Mouse (Mus musculus): ENCODE data around the gene Gpx6.

Gpx6 gene

DNA sequence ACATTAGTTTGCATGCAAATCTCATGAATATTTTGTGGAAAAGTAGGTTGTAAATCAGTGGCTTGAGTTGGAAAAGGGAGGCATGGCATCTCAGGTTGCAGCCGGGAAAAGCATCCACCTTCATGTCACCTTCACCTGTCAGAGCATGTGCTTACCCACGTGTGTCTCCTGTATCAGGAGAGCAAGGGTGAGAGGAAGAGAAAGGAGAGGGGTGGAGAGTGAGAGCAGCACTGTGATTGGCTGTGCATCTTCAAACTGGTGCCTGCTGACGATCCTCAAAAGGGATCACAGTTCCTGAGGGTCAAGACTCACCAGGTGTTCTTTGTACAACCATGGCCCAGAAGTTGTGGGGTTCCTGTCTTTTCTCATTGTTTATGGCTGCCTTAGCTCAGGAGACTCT, at the start of gene Gpx6:
Gene Gpx6, plus strand, starts transcription at position 200 of the 400 bp plus-strand sequence.
- no peak for DNase-seq

DNA sequence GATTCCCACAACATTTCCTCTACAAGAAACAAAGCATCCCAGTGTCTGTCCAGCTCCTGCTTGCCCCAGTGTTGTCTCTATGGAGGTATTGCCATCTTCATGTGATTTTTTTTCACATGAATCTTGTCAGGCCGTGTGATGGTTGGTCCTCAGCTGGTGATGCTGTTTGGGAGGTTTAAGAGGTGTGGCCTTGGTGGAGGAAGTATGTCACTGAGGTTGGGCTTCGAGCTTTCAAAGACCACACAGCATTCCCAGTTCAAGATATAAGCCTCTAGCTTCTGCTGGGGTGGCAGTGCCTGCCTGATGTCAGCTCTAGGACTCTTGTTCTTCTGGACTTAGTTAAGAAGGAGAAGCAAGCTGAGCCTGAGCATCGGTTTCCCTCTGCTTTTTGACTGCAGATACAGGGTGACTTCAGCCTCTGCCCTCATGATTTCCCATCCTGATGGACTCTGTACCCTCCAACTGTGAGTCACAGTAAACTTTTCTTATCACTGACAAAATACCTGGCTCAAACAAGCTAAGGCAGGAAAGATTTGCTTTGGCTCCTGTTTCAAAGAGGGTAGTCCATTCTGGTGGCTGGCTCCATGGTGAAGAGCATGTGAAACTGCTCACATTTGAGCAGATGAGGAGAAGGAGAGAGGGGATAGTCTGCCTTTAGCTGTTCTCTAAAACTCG, 49.0 kb upstream of the Gpx6 start:
- DNase-seq: no peak

- DNase-seq: no peak
These were observed 48.0 kb upstream of the Gpx6 start for GRCm38 (mm10) chr13:21263910-21264309.

DNA sequence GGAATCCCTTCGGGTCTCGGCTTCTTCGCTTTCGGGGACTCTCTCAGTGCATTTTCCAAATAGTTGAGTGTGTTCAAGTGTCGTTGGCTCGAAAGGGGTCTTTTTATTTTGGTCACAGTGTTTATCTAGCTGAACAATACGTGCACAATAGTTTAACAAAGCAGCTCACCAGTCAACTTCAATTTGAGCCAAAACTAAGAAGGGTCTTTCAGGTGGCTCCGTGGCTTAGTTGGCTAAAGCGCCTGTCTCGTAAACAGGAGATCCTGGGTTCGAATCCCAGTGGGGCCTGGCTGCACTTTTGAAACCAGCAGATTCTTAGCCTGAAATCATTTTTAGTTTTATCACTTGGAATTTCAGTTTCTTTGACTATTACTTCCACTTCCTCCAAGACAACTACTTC, 47.6 kb upstream of the Gpx6 start:
- DNase-seq: no peak

DNA sequence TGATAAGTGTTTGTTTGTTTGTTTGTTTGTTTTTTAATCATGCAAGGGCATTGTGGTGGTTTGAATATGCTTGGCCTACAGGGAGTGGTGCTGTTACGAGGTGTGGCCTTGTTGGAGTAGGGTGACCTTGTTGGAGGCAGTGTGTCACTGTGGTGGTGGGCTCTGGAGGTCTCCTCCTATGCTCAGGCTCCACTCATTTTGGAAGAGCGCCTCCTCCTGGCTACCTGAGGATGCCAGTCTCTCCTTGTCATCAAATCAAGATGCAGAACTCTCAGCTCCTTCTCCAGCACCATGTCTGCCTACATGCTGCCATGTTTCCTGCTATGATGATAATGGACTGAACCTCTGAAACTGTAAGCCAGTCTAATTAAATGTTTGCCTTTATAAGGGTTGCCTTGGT, 46.2 kb upstream of the Gpx6 start:
- no peak for DNase-seq

GRCm38 (mm10) chr13:21267541-21267940, 44.4 kb upstream of the Gpx6 start:
- no peak for DNase-seq

- no peak for DNase-seq
These were observed 43.7 kb upstream of the Gpx6 start for GRCm38 (mm10) chr13:21268262-21268661.

DNA sequence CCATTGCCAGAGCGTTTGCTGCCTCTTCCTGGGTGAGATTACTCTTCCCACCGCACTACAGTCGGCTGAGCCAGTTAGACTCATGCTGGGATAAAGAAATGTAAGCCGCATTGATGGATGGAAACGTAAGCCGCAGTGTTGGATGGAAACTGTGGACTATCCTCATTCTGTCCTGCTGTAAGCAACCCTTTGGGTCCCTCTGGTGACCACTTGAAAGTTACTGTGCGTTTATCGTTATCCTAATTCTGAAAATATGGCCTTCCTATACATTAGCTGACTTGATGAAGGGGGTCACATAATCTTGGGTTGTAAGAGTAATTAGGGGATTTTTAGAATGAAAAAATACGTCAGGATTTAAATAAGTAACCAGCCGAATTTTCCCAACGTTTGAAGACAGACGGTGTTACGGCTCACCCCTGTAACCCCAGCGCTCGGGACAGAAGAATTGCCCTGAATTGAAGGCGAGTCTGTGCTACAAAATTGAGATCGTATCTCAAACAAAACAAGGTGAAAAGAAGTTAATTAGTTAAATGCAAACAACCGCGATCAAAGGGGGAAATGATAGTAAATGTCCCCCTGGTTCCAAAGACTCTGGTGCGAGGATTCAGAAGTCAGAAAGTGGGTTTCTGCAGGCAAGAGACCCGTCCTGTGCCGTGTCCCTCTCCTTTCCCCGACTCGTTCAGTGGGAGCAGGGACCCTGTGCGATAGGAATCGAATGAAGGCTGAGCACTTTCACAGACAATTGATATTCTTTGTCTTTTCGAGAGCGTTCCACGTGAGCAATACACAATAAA, 36.7 kb upstream of the Gpx6 start:
- DNase-seq: peak; percentile 42

DNA sequence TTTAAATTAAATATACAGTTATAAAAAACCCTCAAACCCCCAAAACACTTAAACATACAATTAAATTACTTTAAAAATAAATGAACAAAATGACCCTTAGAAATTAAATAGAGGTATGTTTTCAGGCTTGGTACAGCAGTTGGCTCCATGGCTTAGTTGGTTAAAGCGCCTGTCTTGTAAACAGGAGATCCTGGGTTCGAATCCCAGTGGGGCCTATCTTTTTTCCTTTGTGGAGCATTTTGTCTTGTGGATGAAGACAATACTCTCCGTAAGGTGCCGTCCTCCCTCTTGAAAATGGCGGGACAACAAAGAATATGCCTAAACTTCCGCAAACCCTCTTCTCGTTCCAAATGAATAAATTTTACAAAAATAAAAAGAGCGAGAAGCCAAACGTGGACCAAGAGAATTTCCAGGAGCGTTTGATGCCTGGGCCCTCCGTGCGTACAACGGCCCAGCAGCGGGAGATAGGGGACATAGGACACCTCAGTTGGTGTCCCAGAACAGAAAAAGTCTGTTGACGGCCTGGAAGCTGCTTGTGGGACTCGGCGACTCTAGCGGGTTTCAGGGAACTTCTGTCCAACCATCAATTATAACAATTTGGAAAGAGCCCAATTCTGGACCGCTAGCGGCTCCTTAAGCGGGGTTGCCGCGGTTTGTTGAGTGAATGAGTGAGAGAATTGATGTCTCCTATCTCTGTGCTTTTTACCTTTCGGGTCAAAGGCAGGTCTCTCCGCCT, 35.9 kb upstream of the Gpx6 start:
- DNase-seq: peak; percentile 93

DNA sequence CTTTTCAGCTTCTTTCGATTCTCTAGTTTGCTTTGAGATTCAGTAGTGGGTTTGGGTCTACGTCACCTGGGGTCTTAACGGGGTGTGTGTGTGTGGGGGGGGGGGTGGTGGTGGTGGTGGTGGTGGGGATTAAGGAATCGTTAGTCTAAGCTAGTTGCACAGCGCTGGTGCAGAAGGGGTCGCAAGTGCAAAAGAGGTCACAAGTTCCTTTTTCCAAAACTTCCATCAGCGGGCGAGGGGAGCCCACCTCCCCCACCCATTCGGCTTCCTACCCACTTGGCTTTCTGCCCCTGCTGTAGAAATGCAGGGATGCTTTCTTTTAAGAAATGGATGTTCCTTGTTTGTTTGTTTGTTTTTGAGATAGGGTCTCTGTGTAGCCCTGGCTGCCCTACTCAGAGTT, 35.4 kb upstream of the Gpx6 start:
- DNase-seq: no peak

DNA sequence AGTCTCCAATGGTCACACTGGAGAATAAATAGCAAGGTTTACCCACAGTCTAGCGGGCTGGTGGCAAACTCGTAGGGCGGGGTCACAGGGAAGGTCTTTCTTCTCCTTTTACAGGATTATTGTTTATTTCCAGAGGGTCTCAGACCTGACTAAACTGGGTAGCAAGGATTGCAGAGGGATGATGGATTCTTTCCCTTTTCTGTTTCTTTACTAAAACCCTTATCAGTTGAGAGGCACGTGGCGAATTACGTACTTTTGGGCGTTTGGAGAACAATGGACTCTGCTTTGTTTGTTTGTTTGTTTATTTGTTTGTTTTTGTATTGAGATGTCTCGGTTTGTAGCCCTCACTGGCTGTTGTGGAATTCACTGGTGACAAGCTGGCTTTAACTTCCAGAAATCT, 32.8 kb upstream of the Gpx6 start:
- DNase-seq: no peak

DNA sequence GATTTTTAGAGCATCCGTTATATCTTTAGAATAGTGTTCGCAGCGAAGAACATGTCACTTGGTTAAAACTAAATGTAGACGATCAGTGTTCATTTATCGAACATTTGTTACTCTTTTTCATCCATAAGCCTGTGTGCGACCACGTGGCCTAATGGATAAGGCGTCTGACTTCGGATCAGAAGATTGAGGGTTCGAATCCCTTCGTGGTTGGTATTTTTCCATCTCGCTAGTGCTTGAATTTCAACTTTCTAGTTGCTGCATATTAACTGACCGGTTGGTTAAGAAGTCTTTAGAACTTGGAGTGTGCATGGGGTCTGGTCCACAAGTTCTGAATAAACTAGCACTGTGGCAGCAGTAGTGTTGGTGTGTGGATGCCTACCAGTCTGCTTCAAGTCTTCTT, 32.4 kb upstream of the Gpx6 start:
- DNase-seq: peak; percentile 94

DNA sequence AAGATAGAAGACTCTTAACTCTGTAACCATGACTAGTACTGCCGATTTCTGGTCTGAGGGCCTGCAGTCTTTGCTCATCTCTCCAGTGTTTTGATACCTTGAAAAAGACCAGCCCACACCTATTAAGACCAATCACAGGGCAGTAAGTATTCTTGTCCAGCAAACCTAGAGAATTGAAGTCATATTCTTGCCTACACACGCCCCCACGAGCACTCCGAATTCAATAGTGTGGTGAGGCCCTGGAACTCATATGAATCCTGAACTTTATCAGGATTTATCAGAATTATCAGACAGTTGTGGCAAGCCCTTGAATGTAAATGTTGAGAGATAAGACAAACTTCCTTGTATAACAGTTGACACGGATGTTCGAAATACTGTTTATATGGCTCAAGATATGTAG, 19.3 kb upstream of the Gpx6 start, which contains the start of gene Gpx5:
Gene Gpx5, minus strand, starts transcription at position 101 of the 400 bp plus-strand sequence.
- DNase-seq: no peak

GRCm38 (mm10) chr13:21298557-21298956, 13.4 kb upstream of the Gpx6 start:
- DNase-seq: no peak

DNA sequence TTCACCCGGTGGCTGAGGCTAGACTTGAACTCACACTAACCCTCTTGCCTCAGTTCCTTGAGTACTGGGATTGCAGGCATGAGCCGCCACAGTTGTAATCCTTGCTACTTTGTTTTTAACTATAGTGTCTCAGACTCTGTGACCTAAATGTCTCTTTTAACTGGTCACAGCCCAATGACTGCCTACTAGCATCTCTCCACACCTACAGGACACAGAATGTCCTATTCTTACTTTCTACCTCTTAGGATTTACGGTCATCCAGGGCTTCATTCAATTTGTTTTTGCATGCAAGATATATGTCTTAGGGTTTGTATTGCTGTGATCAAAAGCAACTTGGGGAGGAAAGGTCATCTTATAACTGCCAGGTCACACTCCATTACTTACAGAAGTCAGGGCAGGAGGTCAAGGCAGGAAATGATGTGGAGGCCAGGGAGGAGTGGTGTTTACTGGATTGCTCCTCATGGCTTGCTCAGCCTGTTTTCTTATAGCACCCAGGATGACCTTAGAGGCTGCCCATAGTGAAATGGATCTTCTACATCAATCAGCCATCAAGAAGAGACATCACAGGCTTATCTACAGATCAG, 7.3 kb upstream of the Gpx6 start:
- no peak for DNase-seq

GRCm38 (mm10) chr13:21309788-21310187, 2.1 kb upstream of the Gpx6 start:
- no peak for DNase-seq

DNA sequence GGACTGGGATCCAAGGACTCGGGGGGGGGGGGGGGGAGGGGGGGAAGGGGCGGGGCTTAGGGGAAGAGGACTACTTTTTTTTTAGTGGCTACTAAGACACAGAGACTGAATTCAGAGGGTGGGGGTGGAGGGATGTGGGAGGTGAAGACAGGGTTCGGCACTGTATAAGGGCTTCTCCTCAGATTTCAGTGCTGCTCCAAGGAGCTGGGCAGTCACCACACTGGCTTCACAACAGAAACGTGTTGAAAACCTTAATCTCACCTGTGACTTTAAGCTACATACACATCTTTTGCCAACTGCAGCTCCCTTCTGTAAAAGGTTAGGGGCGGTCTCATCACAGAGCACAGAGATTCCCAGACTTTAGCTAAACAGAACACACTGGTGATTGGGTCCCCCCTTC, 929 bp downstream of the Gpx6 start:
- no peak for DNase-seq

GRCm38 (mm10) chr13:21313903-21314302, 2.0 kb downstream of the Gpx6 start:
- no peak for DNase-seq

GRCm38 (mm10) chr13:21320262-21320661, 8.3 kb downstream of the Gpx6 start:
- DNase-seq: no peak

- peak; percentile 21 for DNase-seq
These were observed 10.1 kb downstream of the Gpx6 start for GRCm38 (mm10) chr13:21321890-21322494.

GRCm38 (mm10) chr13:21322509-21323375, 10.8 kb downstream of the Gpx6 start:
- peak; percentile 60 for DNase-seq

DNA sequence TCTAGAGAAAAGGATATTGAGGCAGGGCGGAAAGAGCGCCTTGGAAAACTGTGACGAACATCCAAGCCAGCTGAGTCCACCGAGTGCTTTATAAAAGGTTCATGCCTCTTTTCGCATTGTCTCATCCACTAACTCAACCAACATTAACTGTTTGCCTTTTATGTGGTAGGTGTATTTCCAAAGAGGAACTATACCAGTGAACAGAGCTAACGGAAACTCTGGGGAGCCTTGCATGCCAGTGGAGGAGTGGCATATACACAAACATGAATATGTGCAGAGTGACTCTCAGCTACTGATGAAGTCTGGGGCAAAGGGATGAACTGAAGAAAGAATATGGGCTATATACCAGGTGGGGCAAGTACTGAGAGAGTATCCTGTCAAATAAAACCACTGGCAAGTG, 11.5 kb downstream of the Gpx6 start:
- DNase-seq: no peak

Measured in cerebellum, adult 8-10 months (tissue).